Mouse (Mus musculus) layer of hippocampus, postnatal 25 days (tissue): ENCODE results near the gene Palld. TPM values are rescaled to one million over a fixed set of nuclear protein-coding genes. Genes with fewer than 3 reads are reported as not detected.

Experiments used
- DNase-seq, 2 experiments: peaks; one replicate each; pipeline ENCODE4 v3.0.0; 2022; ENCODE audit warnings: mixed read lengths in 2 of 2, low spot score in 1 of 2; ENCODE audit errors: extremely low spot score in 1 of 2
- total RNA-seq, 2 experiments: library from RNA; stranded (reverse); gene quantifications; 2 replicates each; pipeline ENCODE4 v1.2.3; 2021

The Palld gene
- total RNA-seq, 2 experiments from 2014 or later: 5.6 to 5.8 TPM

DNA sequence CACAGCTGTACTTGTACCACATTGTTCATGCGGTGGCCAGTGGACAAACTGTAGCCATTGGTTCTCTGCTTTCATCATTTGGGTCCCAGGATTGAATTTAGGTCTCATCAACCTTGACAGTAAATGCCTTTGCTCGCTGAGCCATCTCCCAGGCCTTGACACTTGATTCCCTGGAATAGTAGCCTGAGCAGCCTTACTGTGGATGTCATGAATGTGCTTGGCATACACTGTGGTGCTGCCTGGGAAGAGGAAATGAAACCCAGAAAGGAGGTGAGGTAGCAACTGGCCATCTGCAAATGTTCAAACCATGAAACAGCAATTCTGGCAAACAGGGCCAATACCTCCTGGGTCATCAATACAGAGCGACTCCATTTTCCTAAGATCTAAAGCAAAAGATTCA is 34.0 kb downstream of the Palld start:
- no peak for DNase-seq

DNA sequence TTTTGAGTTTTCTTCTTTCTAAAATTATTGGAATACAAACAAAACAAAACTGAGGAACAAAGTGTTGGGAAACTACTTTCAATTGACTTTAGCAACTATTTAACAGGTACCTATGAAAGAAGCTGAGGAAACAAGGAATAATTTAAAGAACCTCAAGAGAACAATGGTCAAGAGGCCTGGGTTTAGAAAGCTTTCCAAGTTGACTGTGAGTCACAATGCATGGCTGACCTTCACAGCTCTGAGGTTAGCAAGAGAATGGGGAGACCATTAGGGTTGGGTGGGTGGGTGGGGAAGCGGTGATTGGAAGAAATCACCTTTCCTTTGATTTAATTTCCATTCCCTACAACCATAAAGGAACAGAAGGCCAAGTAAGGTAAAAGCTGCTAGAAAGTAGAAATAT is 35.6 kb downstream of the Palld start:
- no peak for DNase-seq

DNA sequence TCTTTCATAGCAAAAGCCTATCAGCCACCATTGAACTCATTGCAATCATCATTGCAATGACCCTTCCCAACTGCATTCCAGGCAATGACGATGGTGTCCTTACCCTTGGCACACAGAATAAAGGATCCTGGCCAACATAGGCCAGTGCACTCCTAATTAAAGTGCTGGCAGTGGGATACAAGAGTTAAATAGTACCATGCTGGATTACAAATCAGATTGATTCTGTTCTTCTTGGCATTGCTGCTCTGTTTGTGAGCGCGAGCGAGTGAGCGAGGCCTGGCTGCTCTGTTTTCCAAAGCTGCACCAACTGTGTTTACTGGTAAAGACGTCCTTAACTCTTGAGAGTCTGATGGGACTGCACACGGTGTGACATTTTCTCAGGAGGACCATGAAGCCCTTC is 37.1 kb downstream of the Palld start:
- DNase-seq: no peak

DNA sequence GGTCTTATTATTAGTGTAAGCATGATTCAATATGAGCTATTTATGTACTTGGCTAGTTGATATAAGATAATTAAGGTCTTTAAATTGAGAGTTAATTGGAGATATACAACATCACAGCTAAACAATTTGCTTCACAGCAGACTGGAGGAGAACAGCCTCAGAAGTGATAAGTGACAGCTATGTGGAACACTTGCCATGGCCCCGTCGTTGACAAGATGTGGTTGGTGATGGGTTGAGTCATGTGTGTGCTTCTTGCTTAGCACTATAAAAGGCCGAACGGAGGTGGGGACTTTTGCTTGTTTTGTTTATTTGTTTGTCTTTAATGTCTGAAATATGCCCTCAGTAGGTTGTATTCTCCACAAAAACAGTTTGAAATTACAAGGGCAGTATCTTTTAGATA is 51.2 kb downstream of the Palld start:
- DNase-seq: no peak

DNA sequence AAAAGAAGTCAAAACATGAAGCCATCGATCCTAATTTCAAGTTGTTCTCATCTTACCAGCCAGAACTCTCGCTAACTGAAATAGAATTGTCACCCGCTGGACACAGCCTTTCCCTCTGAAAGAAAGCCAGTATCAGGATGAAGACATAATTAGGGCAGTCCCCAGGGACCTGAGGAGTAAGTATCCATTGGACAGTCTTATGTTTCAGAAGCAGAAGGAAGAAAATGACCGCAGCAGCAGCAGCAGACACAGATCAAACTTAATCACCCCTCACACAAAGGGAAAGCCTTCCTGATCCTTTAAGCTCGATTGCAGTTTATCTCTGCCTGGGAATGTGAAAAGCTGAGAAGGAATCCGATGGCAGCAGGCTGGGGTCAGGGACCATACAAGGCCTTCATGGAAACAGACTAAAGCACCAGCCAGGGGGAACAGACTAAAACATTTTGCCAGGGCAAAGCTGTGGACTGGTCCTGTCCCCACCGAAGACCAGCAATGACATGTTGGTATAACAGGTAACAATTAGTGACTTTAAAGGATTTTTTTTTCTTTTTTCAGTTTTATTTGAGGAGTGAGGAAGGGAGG is 53.8 kb downstream of the Palld start:
- no peak for DNase-seq

DNA sequence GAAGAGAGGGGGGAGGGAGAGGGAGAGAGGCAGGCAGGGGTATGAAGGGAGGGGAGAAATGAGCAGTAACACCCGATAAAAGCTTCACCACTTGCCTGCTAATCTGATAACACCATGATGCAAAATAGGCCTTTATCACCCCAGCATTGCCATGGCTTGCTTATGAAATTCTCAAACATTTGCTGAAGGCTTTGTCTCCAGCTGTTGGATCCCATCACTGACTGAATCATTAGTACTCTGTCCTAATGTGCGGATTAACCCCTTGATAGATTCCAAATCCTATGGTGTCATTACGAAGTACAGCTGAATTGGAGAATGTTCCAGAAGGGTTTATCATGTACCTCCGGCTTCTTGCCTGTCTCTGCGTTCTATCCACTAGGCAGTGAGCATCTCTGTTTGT is 55.0 kb downstream of the Palld start:
- no peak for DNase-seq

DNA sequence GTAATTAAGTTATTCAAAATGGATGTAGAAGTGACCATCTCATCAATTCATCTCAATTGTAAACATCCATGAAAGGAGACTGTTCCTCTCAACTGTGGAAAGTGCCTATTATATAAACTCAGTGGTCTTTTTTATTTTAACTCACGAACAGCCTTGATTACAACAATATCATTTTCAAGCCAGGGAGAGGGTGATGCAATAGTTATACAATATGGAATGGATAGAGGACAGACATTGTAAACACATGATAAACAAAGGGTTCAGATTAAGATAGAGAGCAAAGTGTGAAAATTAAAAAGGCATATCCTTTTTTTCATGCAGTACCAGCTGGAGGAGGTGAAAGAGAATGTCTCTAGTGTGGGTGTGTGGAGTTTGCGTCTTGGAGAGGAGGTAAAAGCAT is 57.5 kb downstream of the Palld start:
- DNase-seq: no peak

DNA sequence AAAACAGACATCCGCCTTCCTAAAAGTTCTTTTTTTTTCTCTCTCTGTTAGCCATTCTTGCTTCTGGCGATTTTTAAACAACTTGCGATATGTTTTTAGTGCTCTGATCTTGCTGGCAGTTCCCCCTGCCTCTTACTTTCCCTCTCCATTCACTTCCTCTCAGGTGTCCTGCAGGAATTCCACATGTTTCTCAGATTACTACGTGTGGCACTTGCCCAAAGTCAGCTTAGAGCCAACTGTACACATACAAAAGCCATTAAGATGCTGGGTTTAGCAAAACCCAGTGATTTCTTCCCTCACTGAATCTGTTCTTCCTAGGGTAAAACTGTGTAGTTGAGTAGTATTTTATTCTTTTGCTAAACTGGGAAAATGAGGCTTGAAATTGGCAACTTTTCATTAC is 57.9 kb downstream of the Palld start:
- no peak for DNase-seq

DNA sequence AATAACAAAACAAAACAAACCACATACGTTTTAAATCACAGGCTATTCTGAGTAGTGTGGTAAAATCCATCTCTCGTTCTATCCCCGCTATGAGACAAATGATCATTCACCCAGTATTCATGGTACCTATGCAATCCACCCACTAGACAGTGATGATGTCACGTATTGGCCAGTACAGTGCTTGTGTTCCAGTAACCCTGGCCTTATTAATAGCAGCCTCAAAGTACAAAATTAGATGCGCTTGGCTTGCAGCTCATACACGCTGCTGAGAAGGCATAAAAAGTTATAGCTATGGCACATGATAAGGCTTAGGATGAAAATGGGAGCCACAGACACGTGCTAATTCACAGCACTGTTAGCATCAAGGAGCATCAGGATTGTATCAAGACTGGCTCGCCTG is 58.7 kb downstream of the Palld start:
- no peak for DNase-seq

DNA sequence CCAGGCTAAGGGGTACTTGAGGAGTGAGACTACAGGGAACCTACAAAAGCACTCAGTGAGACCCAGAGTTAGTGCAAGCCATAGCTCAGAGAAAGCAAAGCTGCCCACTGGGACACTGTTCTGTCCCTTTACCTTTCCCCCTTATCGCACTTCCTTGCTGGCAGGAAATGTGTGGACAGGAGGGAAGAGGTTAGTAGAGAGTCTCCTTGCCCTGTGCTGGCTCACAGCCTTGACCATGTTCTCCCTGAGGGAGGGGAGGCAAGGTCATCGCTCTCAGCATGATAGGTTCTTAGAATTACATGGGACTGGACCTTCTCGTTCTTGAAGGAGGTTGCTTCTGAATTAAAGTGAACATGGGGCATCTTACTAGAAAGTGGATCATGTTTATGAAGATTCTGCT is 69.3 kb downstream of the Palld start:
- DNase-seq: no peak

DNA sequence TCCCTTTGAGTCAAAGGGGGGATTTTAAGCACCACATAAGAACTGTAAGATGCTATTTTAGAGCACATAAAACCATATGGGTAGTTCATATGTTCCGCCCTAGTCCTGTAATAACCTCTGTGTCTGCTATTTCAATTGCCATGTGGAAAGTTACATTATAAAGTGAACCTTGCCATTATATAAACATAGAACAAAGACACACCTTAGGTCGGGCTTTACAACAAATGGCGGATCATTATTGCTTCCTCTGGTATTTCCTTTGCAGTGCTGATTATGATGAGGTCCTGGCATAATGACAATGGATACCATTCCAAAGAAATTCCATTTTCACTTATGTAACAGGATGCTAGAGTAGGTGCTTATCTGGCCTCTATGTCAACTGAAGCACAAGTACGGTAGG is 70.5 kb downstream of the Palld start:
- no peak for DNase-seq

DNA sequence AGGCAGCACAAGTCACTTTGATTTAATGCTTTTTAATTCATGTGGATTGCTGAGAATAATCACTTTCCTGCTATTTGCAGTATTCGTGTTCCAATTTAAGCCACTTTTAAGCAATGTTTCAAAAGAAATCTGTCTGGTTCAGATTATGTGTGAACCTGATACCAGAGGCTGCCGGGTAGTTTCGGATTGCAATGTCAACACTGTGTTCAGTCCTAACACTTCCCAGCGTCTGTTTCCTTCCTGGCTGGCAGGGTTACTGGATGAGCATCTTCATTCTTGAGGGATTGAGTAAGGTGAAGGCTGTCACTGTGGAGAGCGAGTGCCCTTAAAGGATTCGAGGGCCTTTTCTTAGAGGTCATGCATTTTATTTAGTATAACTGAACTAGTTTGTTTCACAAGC is 71.7 kb downstream of the Palld start:
- no peak for DNase-seq

DNA sequence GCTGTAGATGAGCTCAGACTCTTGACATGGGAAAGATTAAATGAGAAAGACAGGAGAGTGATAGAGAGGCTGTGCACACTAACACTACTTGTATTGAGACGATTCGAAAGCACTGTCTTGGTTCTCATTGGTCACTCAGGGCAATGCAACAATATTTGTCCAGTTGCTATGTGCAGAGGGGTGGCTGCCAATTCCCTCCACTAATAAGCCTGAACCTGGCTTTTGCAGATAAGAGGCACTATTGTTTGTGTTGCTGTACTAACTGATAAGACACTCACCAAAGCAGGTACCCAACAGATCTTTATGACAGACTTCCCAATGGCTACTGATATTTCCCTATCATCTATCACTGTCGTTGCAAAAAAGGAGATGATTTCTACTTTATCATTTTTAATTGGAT is 77.9 kb downstream of the Palld start:
- DNase-seq: no peak

DNA sequence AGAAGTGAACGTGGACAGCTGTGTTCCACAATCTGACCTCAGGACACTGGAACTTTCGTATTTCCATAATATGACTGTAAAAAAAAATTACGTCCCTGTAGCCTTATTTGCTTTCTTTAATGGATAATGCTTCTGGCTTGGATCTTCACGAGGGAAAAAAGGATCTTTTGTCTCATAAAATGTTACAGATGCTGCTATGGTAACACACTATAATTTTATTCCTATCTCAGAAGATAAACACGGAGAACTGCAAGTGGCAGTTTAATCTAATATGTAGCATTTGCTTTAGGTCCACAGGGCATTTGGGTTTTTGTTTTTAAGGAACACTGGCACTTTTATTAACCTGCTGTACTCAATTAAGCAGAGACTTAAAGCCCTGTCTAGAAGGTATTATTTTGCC is 79.3 kb downstream of the Palld start:
- DNase-seq: no peak

DNA sequence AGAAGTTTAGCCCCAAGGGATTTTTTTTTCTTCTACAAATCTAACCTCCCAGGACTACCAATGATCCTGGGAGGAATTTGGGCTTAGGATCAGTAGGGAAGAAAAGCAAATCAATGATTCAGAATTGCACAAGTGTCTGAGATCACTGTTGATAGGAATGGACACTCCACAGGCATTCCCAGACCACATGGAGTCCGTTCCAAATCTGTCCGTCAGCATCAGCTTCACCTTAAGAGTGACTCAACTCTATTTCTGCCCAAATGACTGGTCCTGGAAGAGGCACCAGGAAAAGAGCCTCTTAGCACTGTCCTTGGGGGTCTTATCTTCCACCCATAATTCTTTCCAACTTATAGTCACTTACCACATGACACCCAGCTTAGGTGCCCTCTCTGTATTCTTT is 98.7 kb downstream of the Palld start:
- DNase-seq: no peak

DNA sequence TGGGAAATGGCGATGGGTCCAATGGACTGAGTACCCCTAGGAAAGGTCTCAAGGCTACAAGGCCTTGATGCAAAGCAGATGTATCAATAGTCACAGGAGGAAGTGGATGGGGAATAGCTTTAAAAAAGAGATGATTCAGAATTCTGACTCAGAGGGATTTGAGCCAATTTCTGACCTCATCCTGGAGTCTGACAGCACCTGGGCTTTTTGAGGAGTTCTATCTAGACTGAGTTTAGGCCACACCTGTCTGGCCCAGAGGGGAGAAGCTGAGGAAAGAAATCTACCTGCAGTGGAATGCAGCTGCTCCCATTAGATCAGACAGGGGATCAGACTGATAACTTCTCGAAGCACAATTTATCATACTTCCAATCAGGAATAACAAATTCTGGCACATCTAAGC is 99.7 kb downstream of the Palld start:
- DNase-seq: no peak

DNA sequence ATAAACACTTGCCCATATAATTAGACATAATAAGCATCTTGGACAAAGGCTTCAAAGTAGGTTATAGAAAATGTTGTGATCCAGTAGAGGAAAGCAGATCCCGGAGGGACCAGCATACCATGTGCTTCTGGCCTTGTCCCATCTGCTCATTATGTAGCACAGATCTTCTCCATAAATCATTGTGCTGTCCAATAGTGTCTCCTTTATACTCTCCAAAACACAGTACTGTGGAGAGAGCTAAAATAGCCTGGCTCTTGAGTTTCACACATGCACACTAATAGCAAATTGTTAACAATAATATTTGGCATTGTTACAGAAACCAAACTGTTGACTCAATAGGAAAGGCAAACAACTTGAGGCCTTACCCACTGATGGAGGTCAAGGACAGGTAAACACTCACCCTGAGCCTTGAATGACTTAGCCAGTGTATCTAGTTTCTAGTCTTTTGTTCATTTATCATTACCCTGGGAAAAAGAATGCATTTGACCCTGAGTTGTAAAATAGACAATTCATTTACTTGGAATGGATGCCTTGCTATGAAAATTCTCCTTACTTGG is 105.0 kb downstream of the Palld start:
- no peak for DNase-seq

DNA sequence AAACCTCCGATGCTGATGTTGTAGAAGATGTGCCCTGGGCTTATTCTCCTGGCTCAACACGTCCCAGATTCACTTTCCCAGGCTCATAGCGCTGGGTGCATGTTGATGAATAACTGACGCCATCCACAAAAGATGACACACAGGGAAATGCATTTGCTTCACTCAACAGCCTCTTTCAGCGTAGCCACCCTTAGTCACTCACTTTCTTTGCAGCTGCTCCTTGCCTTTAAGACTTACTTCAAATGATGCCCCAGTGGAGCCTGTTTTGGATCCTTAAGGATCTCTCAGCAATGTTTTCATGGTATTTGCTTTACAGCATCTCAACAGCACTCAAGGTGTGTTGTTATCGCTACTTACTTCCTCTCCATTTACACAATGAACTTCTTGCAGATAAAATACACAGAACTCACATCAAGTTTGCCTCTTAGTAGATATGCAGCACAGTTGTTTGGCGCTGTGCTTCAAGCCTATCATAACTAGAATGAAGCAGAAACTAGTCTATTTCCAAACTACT is 105.9 kb downstream of the Palld start:
- DNase-seq: no peak

DNA sequence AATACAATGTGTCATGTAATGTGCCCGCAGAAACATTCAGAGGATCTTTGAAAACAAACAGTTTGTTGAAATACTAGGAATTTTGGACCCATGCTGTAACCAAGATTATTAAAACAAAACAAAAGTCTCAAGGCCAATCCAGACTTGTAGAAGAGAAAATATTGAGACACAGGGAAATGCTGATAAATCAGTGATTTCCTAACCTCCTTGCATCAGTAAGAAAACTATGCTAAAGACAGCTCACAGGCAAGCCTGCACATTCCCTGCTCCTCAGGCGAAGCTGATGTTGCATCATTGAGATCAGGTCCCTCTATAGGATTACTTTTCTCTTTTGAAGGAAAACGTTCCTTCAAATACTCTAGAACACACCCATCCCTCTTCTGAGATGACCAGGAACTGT is 112.5 kb downstream of the Palld start:
- no peak for DNase-seq

DNA sequence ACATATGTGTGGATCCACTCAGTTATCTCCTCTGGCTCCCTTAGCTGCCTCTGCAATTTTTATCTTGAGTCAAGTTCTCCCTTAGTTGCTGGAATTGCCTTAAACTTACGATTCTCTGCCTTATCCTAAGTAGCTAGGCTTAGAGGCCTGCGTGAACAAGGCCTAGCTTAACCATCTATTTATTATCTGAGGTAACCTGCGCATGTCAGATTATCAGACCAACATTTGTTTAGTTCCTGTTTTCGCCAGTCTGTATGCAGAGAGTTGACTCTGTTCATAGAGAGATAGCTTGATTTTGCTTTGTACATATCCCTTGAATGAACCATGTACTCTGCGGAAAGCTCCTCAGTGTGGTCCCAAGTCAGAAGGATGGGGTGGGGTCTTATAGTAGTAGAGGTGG is 113.2 kb downstream of the Palld start:
- DNase-seq: no peak

DNA sequence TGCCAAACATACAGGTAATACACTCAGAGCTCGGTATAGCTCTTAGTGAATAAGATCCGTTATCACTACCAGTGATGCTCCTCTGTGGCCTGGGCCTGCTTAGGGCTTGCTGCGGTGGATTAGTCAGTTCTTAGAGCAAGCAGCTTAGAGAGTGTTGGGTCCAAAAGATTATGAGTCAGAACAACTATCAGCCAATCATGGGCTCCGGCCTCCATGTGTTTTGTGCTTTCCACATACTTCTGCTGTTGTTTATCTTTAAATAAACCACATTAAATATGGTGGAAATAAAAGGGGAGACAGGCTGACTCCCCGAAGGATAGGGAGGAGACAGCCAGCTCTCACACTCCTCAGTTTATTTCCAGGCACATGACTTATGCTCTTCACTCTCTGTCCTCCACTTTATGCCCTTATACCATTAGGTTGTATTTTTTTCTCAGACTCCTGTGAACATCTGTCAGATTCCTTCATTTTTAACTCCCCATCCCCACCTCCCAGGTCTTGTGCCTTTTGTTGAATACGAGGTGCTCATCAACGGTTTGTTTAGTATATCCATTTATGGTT is 119.5 kb downstream of the Palld start:
- no peak for DNase-seq

DNA sequence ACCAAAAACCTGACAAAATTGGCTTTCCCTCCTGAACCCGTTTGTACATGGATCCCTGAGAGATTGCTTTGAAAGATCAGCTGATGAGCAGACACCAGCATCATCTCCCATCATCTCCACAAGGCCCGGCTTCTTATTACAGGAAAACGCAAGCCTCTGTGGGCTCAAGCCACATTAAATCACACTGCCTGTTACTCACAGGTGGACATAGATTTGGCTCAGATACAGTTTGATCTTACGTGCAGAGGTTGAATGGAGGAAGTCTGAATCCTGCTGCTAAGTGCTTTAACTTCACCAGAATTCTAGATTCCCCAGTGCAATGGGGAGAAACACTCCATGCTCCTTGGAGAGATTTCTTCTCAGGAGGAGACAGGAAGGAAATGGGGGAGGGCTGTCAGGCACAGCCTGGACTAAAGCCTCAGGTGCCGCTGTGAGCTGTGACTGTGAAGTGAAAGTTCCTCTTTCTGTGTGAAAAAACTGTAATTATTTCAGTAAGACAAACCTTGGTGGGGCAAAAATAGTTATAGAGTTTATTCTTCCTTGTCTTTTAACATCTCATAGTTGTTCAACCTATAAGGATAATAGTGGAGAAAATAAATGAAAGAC is 121.7 kb downstream of the Palld start:
- DNase-seq: no peak
